Comparison of ENCODE assay signal across 8 mouse cellular contexts in genomic region chr8:106511065-106511501, GRCm38 (mm10). TPM values are rescaled to one million over a fixed set of nuclear protein-coding genes. Genes with fewer than 3 reads are reported as not detected.
A peak's percentile ranks its signal among the peaks of the same experiment; 100 is the strongest.
DNase-seq lines count a peak whose midpoint lies in the region; ATAC-seq and TF ChIP-seq lines count a peak whose summit lies in the region.

No protein-coding gene starts in this region.

- H3K27me3 ChIP-seq in hindbrain, embryonic 16.5 days (replicated peaks; ENCODE audit: control insufficient read depth, insufficient read depth, low read length): peaks cover 21% of the 10 kb centered on the region
- H3K27me3 ChIP-seq in midbrain, embryonic 10.5 days (ENCODE audit: low read depth, poor library complexity, severe bottlenecking): peaks cover 81% of the 10 kb centered on the region

- DNase-seq in gastrocnemius, adult 2 months: no peak
- no peak for DNase-seq in gastrocnemius, adult 8-10 months (ENCODE audit: low spot score in 2 of 2)
- DNase-seq in midbrain, embryonic 10.5 days (ENCODE audit: low spot score): no peak
- no peak for DNase-seq in right cerebral cortex, postnatal 14 days
- DNase-seq in right cerebral cortex, adult 18-20 months: no peak

- no peaks in the 10 kb centered on the region for H3K4me1 ChIP-seq in cortical plate, adult 2 months (ENCODE audit: control insufficient read depth, insufficient read depth, low read length)
- peaks cover 29% of the 10 kb centered on the region for H3K4me1 ChIP-seq in hindbrain, embryonic 16.5 days (ENCODE audit: control insufficient read depth, insufficient read depth, low read depth, low read length)
- peaks cover 42% of the 10 kb centered on the region for H3K4me1 ChIP-seq in midbrain, embryonic 10.5 days

- no peak overlapping the region for H3K27ac ChIP-seq in gastrocnemius, adult 2 months
- no peak overlapping the region for H3K27ac ChIP-seq in cortical plate, adult 2 months (ENCODE audit: insufficient read depth, low read length)
- H3K27ac ChIP-seq in hindbrain, embryonic 16.5 days (ENCODE audit: low read depth, low read length): peak overlapping the region; percentile 23; the same call in 1 of the 2 replicates
- peak overlapping the region; percentile 67 for H3K27ac ChIP-seq in midbrain, embryonic 10.5 days (replicated peaks)

- peak overlapping the region; percentile 65 for H3K4me3 ChIP-seq in gastrocnemius, adult 2 months
- H3K4me3 ChIP-seq in cortical plate, adult 2 months (ENCODE audit: insufficient read depth, low read length): peak overlapping the region; percentile 12; the same call in 1 of the 2 replicates
- H3K4me3 ChIP-seq in hindbrain, embryonic 16.5 days (ENCODE audit: low read length): peak overlapping the region; percentile 43
- peak overlapping the region; percentile 59 for H3K4me3 ChIP-seq in midbrain, embryonic 10.5 days

- no peaks in the 10 kb centered on the region for H3K9me3 ChIP-seq in hindbrain, embryonic 16.5 days (ENCODE audit: control insufficient read depth, low read length)
- no peaks in the 10 kb centered on the region for H3K9me3 ChIP-seq in midbrain, embryonic 10.5 days (replicated peaks)

- WGBS in hindbrain, embryonic 16.5 days: 0% methylated on average over 22 of the region's 22 CpGs
- 2% methylated on average over 22 of the region's 22 CpGs for WGBS in midbrain, embryonic 10.5 days

- H3K9ac ChIP-seq in hindbrain, embryonic 16.5 days (ENCODE audit: low read depth, low read length): peak overlapping the region; percentile 47

- peak overlapping the region; percentile 69 for H3K4me2 ChIP-seq in hindbrain, embryonic 16.5 days (ENCODE audit: low read length)

- intact Hi-C loops in gastrocnemius, adult 2 months (cut with DNase I): no loop called here

- 0 out of 2 replicates have a peak, but pooled peaks have one; percentile 12 for ATAC-seq in hindbrain, embryonic 16.5 days
- ATAC-seq in cerebellum, adult (ENCODE audit: insufficient number of reproducible peaks, low FRiP score, low TSS enrichment): no peak

- no peak for TF ChIP-seq CTCF in gastrocnemius, adult 2 months (IDR thresholded peaks at IDR 0.05)
- no peak for TF ChIP-seq CTCF in cortical plate, adult 2 months (IDR thresholded peaks at IDR 0.05; ENCODE audit: extremely low read depth, insufficient read depth, low read length)

- TF ChIP-seq POLR2A in cortical plate, adult 2 months (IDR thresholded peaks at IDR 0.05; ENCODE audit: extremely low read depth, insufficient read depth, low read length): no peak

- H3K36me3 ChIP-seq in hindbrain, embryonic 16.5 days (ENCODE audit: control insufficient read depth, insufficient read depth, low read length): no peaks in the 10 kb centered on the region
- H3K36me3 ChIP-seq in midbrain, embryonic 10.5 days: no peaks in the 10 kb centered on the region

RNA-seq across cellular contexts. Expression of gene Cdh3, which starts 0.4 kb away (rescaled TPM):
- under 1 TPM in 1 of 2 experiments, not detected in 1; 0.06 TPM for total RNA-seq in gastrocnemius, adult 2 months (2021)
- under 1 TPM in 1 of 4 experiments, not detected in 3; 0.05 TPM for total RNA-seq in gastrocnemius, adult 8-10 months (2022)
- 0.11 and 0.13 TPM in 2 replicates for polyA plus RNA-seq in cortical plate, adult 2 months (2012; rRNA removed)
- 4.7 and 5.3 TPM in 2 replicates for polyA plus RNA-seq in hindbrain, embryonic 16.5 days (2015; fragmentation: Nextera tagmentation; extraction: Ambion mirVana)
- polyA plus RNA-seq in midbrain, embryonic 10.5 days (2016; fragmentation: Nextera tagmentation; extraction: Ambion mirVana): 2.4 and 3.6 TPM in 2 replicates

RNA-seq across cellular contexts. Expression of gene 6030452D12Rik, which starts 10.8 kb away (rescaled TPM):
- not detected for total RNA-seq in gastrocnemius, adult 2 months (2021)
- total RNA-seq in gastrocnemius, adult 8-10 months (2022): not detected
- not detected in 2 replicates for polyA plus RNA-seq in cortical plate, adult 2 months (2012; rRNA removed)
- polyA plus RNA-seq in hindbrain, embryonic 16.5 days (2015; fragmentation: Nextera tagmentation; extraction: Ambion mirVana): not detected in 2 replicates
- polyA plus RNA-seq in midbrain, embryonic 10.5 days (2016; fragmentation: Nextera tagmentation; extraction: Ambion mirVana): not detected in 2 replicates

Comparison
In these comparisons a context has a peak if more than half of its experiments do, and no peak if none do; other contexts are left out.
1. H3K27ac ChIP-seq: peak in hindbrain, embryonic 16.5 days (single experiment) and midbrain, embryonic 10.5 days (single experiment); none in gastrocnemius, adult 2 months (single experiment) and cortical plate, adult 2 months (single experiment).
2. H3K4me3 ChIP-seq: peak in every context shown above with its lines; median percentile 65 in gastrocnemius, adult 2 months; 59 in midbrain, embryonic 10.5 days; 43 in hindbrain, embryonic 16.5 days; 12 in cortical plate, adult 2 months.